Mouse (Mus musculus) embryonic facial prominence, embryonic 14.5 days (tissue): Measurements from ENCODE around the gene Vmn2r107. TPM values are rescaled to one million over a fixed set of nuclear protein-coding genes. Genes with fewer than 3 reads are reported as not detected.

Experiments
- ATAC-seq: fragments of 200-750 bp; cut with Nextera tagmentation; 2 replicates; pipeline ENCODE4 v1.8.0; 2017; ENCODE audit warnings: low read depth, moderate number of reproducible peaks, moderate TSS enrichment
- DNase-seq: peaks from one replicate; pipeline ENCODE4 v3.0.0-alpha.2; 2015; ENCODE audit warnings: low spot score
- H3K27ac ChIP-seq: fragments of 300-500 bp; sonication (generic); replicated peaks from 2 replicates; pipeline ENCODE4 v1.5.1; 2014; ENCODE audit warnings: low read depth, mild to moderate bottlenecking, low read length, moderate library complexity
- H3K27me3 ChIP-seq: fragments of 300-500 bp; sonication (generic); replicated peaks from 2 replicates; pipeline ENCODE4 v1.6.1; 2014; ENCODE audit warnings: low read length; ENCODE audit not compliant: control insufficient read depth, insufficient read depth
- H3K36me3 ChIP-seq: fragments of 300-500 bp; sonication (generic); 2 replicates; pipeline ENCODE4 v1.6.1; 2014; ENCODE audit warnings: low read length, mixed read lengths; ENCODE audit not compliant: control insufficient read depth, insufficient read depth
- H3K4me1 ChIP-seq: fragments of 300-500 bp; sonication (generic); 2 replicates; pipeline ENCODE4 v1.6.1; 2014; ENCODE audit warnings: antibody characterized with exemption, low read length; ENCODE audit not compliant: control insufficient read depth, insufficient read depth
- H3K4me2 ChIP-seq: fragments of 300-500 bp; sonication (generic); 2 replicates; pipeline ENCODE4 v1.6.1; 2014; ENCODE audit warnings: low read depth, mild to moderate bottlenecking, low read length, moderate library complexity, mixed read lengths
- H3K4me3 ChIP-seq: fragments of 300-500 bp; sonication (generic); 2 replicates; pipeline ENCODE4 v1.5.1; 2014; ENCODE audit warnings: low read depth, mild to moderate bottlenecking, low read length
- H3K9ac ChIP-seq: fragments of 300-500 bp; sonication (generic); 2 replicates; pipeline ENCODE4 v1.6.1; 2014; ENCODE audit warnings: low read depth, mild to moderate bottlenecking, low read length, moderate library complexity, mixed read lengths
- H3K9me3 ChIP-seq: fragments of 300-500 bp; sonication (generic); 2 replicates; pipeline ENCODE4 v1.6.1; 2016; ENCODE audit warnings: low read length; ENCODE audit not compliant: control insufficient read depth
- WGBS: fragments of 180-500 bp; shearing (Covaris S2); extraction: QIAGEN DNeasy Blood & Tissue Kit; methylation state at CpG from one replicate; pipeline ENCODE4 v1.1.7; 2014; 5-methylcytosine and 5-hydroxymethylcytosine counted together
- polyA plus RNA-seq: library from polyadenylated mRNA; unstranded; fragments of >200 nt; fragmentation: Nextera tagmentation; extraction: Ambion mirVana; gene quantifications from 2 replicates; pipeline ENCODE4 v1.2.1, GENCODE M21; 2014

The Vmn2r107 gene
- polyA plus RNA-seq, result not detected in 2 replicates

DNA sequence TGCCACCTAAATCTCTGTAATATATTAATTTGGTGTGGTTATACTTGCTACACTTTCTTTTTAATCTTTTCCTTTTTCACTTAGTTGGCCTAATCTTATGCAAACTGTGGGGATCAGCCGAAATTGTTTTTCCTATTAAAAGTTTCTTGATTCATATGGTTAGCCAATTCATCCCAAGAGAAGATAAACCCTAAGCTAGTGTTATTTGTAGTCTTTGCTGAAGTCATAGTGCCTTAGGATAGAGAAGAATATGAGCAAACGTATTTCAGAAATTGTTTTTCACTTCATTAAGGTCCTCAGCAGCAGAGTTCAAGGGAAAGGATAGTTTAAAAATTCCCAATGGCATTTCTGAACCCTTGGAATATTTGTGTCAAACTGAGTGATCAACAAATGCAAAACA is at the start of gene Vmn2r107:
TSS of gene Vmn2r107 (plus strand) at position 301 of the 400 bp plus-strand sequence.
- H3K36me3 ChIP-seq, result no peaks in the 10 kb centered on the region
- DNase-seq (no peak), ATAC-seq (no peak)
- H3K4me1 ChIP-seq, result no peaks in the 10 kb centered on the region
- no peak within 1 kb of the TSS for H3K4me3 ChIP-seq
- 62% methylated on average over 2 of the region's 2 CpGs for WGBS
- no peak within 1 kb of the TSS for H3K9ac ChIP-seq
- H3K9me3 ChIP-seq, result peaks cover 3% of the 10 kb centered on the region; the same call in 1 of the 2 replicates
- no peak within 1 kb of the TSS for H3K27ac ChIP-seq
- H3K4me2 ChIP-seq, result no peak within 1 kb of the TSS
- H3K27me3 ChIP-seq, result no peaks in the 10 kb centered on the region

GRCm38 (mm10) chr17:20305790-20306189 is 39.3 kb upstream of the Vmn2r107 start:
- Histone ChIP-seq H3K4me1 (no peaks in the 10 kb centered on the region), H3K27me3 (no peaks in the 10 kb centered on the region), H3K9me3 (no peaks in the 10 kb centered on the region), H3K36me3 (no peaks in the 10 kb centered on the region), H3K4me3 (no peak overlapping the region), H3K27ac (no peak overlapping the region), H3K4me2 (no peak overlapping the region), H3K9ac (no peak overlapping the region)
- ATAC-seq (no peak), DNase-seq (no peak)
- WGBS, result 89% methylated on average over 1 of the region's 1 CpGs

DNA sequence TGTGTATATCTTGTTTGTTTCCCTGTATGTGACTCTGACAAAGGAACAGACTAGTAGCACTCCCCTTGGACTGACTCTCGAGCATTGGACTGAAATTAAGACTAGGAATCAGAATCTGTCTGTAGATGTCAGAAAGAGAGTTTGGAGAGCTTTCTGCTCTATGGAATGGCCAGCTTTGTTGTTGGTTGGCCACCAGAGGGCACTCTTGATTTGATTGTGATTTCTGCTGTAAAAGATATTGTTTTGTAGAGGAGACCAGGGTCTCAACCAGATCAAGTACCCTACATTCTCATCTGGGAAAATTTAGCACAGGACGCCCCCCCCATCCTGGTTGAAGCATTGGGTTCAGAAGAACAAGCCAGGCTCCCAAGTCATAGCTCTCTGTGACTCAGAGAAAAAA is 54.1 kb downstream of the Vmn2r107 start:
- Histone ChIP-seq H3K4me2 (no peak overlapping the region), H3K27me3 (no peaks in the 10 kb centered on the region), H3K4me3 (no peak overlapping the region), H3K27ac (no peak overlapping the region), H3K4me1 (no peaks in the 10 kb centered on the region), H3K9me3 (peaks cover 19% of the 10 kb centered on the region), H3K36me3 (no peaks in the 10 kb centered on the region), H3K9ac (no peak overlapping the region)
- 31% methylated on average over 2 of the region's 2 CpGs for WGBS
- DNase-seq (no peak), ATAC-seq (no peak)

DNA sequence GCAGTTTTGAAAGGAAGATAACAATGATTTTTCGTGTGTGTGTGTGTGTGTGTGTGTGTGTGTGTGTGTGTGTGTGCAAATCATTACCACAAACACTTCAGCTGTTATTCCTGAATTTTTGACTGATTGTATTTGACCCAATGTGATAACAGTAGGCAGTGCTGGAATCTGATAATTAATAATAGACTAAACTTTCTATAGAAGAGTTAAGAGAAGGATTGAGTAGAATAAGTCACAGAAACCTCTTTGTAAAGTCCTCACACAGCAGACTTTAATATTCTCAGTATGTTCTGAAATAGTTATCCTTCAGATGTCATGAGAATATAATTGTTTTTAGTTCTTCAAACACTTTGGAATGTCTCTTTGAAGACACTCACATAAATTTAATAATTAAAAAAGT is 68.8 kb downstream of the Vmn2r107 start, which contains the start of gene Vmn1r224:
TSS of gene Vmn1r224 (plus strand) at position 301 of the 400 bp plus-strand sequence.
- Histone ChIP-seq H3K4me2 (no peak within 1 kb of the TSS), H3K9me3 (no peaks in the 10 kb centered on the region), H3K9ac (no peak within 1 kb of the TSS), H3K4me3 (no peak within 1 kb of the TSS), H3K27me3 (no peaks in the 10 kb centered on the region), H3K36me3 (no peaks in the 10 kb centered on the region), H3K27ac (no peak within 1 kb of the TSS), H3K4me1 (no peaks in the 10 kb centered on the region)
- no peak for DNase-seq
- 36% methylated on average over 1 of the region's 1 CpGs for WGBS
- no peak for ATAC-seq

Other genes with a start within 250 kb of the Vmn2r107 start
- not detected in 2 replicates for gene Fpr-rs7, start 231.0 kb upstream of the Vmn2r107 start, polyA plus RNA-seq
- gene Fpr-rs6, start 162.1 kb upstream of the Vmn2r107 start, polyA plus RNA-seq, result not detected in 2 replicates
- not detected in 2 replicates for gene Vmn2r105, start 110.2 kb upstream of the Vmn2r107 start, polyA plus RNA-seq
- gene Vmn2r106, start 59.7 kb upstream of the Vmn2r107 start, polyA plus RNA-seq, result not detected in 2 replicates
- 0.06 TPM in 1 of 2 replicates, not detected in the other for gene Vmn1r224, start 68.9 kb downstream of the Vmn2r107 start, polyA plus RNA-seq
- gene Vmn2r108, start 136.1 kb downstream of the Vmn2r107 start, polyA plus RNA-seq, result not detected in 2 replicates
- gene Vmn1r225, start 152.9 kb downstream of the Vmn2r107 start, polyA plus RNA-seq, result not detected in 2 replicates
- not detected in 2 replicates for gene Vmn2r109, start 219.5 kb downstream of the Vmn2r107 start, polyA plus RNA-seq